Mouse (Mus musculus) megakaryocyte, adult 5-6 weeks (primary cell): ENCODE data around the gene Golph3. TPM values are rescaled to one million over a fixed set of nuclear protein-coding genes. Genes with fewer than 3 reads are reported as not detected.
"Not testable (repeated sequence)": the region's sequence is repeated elsewhere in the genome, so short reads cannot be mapped to it uniquely, and the experiment has no call there.

ENCODE experiments used
- ATAC-seq: 2 replicates; pipeline ENCODE4 v1.8.0; 2016; ENCODE audit warnings: mild to moderate bottlenecking, inconsistent platforms; ENCODE audit not compliant: poor library complexity, severe bottlenecking
- total RNA-seq, 2 experiments: library from RNA; stranded (forward) in 1 of 2; stranded (reverse) in 1 of 2; fragments of 153-499, 151-499 nt in 1 of 2; fragments of 221-1000, 200-1000 nt in 1 of 2; gene quantifications; 2 replicates each; pipeline versions ENCODE4 v1.2.3 to v1.2.4; 2015 to 2017

Golph3 gene
- total RNA-seq, 2 experiments from 2014 or later = 103 to 122 TPM

DNA sequence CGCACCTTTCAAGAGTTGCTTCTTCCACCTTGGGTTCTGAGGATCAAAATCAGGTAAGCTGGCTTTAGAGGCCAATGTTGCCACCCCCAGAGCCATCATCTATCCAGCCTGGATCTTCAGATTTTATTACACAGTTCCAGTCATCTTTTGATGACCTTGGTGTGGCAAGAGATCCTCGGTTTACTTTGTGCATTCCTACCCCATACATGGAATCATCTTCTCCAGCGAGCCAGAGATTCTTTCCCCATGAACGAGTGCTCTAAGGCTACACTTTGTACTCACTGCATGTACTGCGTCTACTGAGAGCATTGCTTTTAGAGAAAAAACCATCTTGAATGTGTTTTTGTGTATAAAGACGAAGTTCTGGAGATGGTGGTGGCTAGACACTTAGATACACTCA, 34.0 kb downstream of the Golph3 start:
- ATAC-seq = no peak

DNA sequence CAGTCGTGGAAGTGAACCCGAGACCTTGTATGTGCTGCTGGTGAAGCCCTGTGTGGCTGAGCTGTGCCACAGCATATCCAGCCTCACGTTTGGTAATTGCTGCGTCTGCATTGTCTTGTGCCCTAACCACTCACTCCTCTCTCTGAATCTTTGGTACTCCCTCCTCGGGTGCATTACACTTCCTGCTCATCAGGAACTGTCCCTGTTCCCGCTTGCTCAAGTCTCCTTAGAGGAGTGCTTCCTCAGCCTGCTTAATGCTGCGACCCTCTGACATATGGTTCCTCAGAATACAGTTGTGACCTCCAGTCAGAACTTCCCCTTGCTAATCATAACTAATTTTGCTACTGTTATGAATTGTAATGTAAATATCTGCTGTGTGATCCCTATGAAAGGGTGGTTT, 34.7 kb downstream of the Golph3 start:
- no peak for ATAC-seq

GRCm38 (mm10) chr15:12357459-12357858, 36.2 kb downstream of the Golph3 start:
- no peak for ATAC-seq

GRCm38 (mm10) chr15:12358384-12358783, 37.1 kb downstream of the Golph3 start:
- no peak for ATAC-seq

DNA sequence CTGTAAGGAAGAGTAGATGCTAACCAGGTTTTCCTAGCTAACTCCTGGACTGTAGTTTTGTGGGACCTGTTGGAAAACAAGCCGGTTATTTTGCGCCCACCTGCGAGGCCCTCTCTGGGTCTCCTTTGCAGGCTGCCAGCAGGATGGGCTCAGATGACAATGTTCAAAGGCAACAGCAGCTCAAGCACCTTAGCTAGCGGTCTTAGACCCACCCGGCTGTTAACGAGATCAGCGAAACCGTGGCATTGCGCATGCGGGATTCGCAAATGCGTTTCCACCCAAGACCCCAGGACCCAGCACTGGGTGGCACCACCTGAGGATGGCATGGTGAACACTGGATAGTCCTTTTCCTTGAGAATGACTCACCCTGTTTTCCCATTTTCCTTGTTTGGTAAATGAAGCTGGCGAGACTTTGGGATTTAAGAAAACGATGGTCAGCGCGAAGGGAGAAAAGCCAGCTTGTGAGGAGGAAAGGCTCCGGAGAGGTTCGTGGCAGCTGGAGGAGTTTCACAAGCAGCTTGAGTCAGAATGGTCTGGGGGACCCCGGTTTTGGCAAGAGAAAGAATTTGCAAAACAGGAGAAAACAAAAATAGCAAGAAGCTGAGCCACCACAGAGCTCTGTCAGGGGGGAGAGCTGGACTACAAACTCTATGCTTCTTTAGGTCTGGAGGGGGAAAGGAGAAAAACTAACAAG, 39.4 kb downstream of the Golph3 start:
- no peak for ATAC-seq

DNA sequence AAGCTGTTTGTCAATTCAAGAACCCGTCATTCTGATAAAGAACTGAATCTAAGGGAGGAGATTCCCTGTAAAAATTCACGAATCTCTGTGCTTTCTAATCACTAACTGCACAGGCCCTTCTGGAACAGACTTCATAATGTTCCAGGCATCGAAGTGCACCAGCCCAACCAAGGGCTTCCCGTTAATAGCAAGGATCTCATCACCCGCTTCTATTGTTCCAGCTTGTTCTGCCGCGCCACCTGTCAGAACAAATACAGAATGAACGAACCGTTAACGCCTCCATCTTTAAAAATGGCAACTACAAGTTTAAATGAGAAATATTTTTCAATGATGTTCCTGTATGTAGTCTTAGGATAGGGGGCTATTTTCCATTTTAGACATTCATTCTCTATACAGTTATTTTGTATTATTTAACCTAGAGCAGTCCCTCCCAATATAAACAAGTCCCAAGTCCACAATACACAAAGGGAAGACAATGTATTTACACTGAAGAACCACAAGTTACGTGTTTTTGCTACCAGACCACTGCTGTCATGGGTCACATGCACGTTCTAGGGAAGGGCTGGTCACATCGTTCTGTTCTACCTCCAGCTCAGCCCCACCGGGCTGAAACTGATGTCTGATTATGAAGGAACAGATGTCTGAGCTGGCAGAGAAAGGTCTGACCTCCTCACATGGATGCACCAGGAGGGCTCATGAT, 40.9 kb downstream of the Golph3 start:
- no peak for ATAC-seq

DNA sequence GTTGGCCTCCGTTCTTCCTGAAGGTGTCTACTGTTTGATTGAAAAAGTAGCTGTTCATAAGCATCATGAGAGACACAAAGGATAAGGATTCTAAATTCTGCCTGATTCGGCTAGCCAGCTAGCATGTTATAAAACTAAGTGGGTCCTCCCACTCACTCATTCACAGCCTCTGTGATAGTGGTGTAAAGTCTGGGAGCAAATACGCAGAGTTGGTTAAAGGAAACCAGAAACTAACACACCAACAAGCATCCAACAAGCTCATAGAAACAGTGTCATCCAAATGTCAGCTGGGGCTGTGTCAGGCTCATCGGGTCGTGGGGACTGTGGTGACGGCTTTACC, 41.4 kb downstream of the Golph3 start:
- no peak for ATAC-seq

DNA sequence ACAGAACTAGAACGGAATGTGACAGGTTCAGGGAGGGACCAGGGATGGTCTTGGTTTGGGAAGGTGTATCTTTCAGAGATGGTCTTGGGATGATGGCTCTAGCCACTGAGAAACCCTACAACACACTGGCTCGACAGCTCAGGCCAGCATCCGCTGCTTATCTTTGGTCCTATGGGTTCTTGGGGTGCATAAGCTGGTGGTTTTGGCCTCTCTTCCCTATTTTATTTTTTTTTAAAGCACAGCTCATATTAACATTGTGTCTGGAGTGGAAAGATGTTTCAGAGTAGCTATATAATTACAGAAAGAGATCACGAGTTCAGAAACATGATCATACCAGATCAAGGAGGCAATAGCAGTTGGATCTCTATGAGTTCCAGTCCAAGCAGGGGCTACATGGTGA, 42.8 kb downstream of the Golph3 start:
- no peak for ATAC-seq

GRCm38 (mm10) chr15:12365416-12366071, 44.3 kb downstream of the Golph3 start:
- no peak for ATAC-seq

GRCm38 (mm10) chr15:12366072-12366469, 44.8 kb downstream of the Golph3 start:
- no peak for ATAC-seq

- not testable (repeated sequence) for ATAC-seq
These were observed 45.5 kb downstream of the Golph3 start for GRCm38 (mm10) chr15:12366580-12367305.

- 0 out of 2 replicates have a peak, but pooled peaks have one; percentile 11 for ATAC-seq
These were observed 46.2 kb downstream of the Golph3 start for GRCm38 (mm10) chr15:12367306-12368080.

- no peak for ATAC-seq
These were observed 47.1 kb downstream of the Golph3 start for GRCm38 (mm10) chr15:12368357-12368756.

GRCm38 (mm10) chr15:12368850-12369249, 47.6 kb downstream of the Golph3 start:
- no peak for ATAC-seq

DNA sequence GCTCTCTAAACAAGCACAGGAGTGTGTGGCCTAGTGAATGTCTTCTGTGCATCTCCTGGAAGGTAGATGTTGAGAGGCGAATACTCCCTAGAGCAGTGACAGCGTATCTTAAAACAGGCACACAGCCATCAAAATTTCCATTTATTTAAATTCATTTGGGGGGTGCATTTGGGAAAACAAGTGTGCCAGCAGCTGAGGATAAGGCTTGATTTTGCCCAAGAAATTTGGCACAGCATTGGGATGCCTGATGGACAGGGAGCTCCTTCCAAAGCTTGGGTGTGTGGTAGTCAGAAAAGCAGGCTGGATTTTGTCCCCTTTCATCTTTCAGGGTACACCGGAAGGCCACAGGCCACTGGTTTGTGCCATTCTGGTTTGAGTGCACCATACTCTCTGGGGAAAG, 48.8 kb downstream of the Golph3 start:
- no peak for ATAC-seq

DNA sequence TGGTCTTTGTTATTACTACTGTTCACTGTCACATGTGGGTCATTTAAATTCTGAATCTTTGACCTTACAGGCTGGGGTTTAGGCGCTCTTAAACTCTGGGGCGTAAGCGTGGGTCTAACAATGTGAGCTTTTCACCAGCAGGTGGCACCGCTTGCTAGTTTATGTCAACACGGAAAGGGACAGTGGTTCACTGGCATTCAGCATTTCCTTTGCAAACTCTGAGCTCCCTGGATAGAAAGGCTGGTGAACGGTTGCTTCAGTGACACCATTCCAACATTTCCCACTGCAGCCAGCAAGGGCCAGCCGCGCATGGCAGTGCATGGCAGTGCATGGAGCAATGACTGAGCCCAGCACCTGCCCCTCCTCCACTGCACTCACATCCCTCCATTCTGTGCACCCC, 49.9 kb downstream of the Golph3 start:
- ATAC-seq = peak; percentile 63

- ATAC-seq = no peak
These were observed 52.2 kb downstream of the Golph3 start for GRCm38 (mm10) chr15:12373496-12373895.

- no peak for ATAC-seq
These were observed 52.7 kb downstream of the Golph3 start for GRCm38 (mm10) chr15:12373918-12374317.

- ATAC-seq = no peak
These were observed 53.7 kb downstream of the Golph3 start for GRCm38 (mm10) chr15:12374916-12375315.

DNA sequence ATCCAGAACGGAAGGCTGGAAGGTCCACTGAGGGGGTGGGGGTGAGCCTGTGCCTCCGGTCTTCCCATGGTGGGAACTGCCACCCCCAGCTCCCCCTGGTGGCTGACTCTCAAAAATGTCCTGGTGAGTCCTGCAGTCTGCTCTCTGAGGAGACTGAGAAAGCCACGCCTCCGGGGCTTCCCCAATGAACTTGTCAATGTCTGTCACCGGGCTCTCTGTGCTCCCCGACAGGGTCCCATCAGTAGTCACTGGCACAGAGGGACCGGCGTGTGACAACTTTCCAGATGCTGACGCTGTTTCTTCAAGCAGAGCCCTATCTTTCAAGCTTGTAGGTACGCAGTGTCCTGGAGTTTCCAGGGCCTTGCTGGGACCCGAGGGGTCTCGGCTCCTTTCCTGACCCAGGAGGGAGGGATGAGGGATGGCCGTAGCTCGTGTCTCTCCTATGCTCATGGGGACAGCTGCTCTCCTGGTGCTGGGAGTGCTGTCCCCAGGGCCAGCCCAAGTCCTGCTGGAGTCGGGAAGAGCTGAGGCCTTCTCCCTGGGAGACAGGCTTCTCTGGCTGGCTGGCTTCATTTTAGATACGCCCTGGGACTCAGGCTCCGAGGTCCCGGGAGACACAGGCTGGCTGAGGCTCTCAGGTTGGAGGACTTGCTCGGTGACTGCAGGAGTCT, 54.5 kb downstream of the Golph3 start:
- ATAC-seq = peak; percentile 80
